Mouse (Mus musculus) stomach, embryonic 14.5 days (tissue): Measurements from ENCODE around the gene Fam8a1. TPM values are rescaled to one million over a fixed set of nuclear protein-coding genes. Genes with fewer than 3 reads are reported as not detected.

Experiments used
- ATAC-seq: fragments of 200-750 bp; cut with Nextera tagmentation; 2 replicates; pipeline ENCODE4 v1.8.0; 2017; ENCODE audit warnings: low read depth, moderate TSS enrichment; ENCODE audit not compliant: insufficient number of reproducible peaks, insufficient read depth, low FRiP score
- H3K27ac ChIP-seq: fragments of 300-500 bp; sonication (generic); 2 replicates; pipeline ENCODE4 v1.5.1; 2014; ENCODE audit warnings: mild to moderate bottlenecking, low read length, moderate library complexity, mixed read lengths
- H3K27me3 ChIP-seq: fragments of 300-500 bp; sonication (generic); 2 replicates; pipeline ENCODE4 v1.6.1; 2014; ENCODE audit warnings: low read length, control low read depth, mixed read lengths; ENCODE audit not compliant: control insufficient read depth, insufficient read depth
- H3K36me3 ChIP-seq: fragments of 300-500 bp; sonication (generic); 2 replicates; pipeline ENCODE4 v1.6.1; 2014; ENCODE audit warnings: mild to moderate bottlenecking, control low read depth, low read length, moderate library complexity, mixed read lengths; ENCODE audit not compliant: control insufficient read depth, insufficient read depth
- H3K4me1 ChIP-seq: fragments of 300-500 bp; sonication (generic); 2 replicates; pipeline ENCODE4 v1.6.1; 2014; ENCODE audit warnings: low read length, control low read depth, mixed read lengths; ENCODE audit not compliant: control insufficient read depth, insufficient read depth
- H3K4me2 ChIP-seq: fragments of 300-500 bp; sonication (generic); replicated peaks from 2 replicates; pipeline ENCODE4 v1.6.1; 2014; ENCODE audit warnings: low read depth, low read length, control low read depth
- H3K4me3 ChIP-seq: fragments of 300-500 bp; sonication (generic); 2 replicates; pipeline ENCODE4 v1.5.1; 2014; ENCODE audit warnings: low read depth, low read length, control low read depth
- H3K9ac ChIP-seq: fragments of 300-500 bp; sonication (generic); replicated peaks from 2 replicates; pipeline ENCODE4 v1.6.1; 2014; ENCODE audit warnings: low read depth, mild to moderate bottlenecking, control low read depth, low read length, moderate library complexity, mixed read lengths
- H3K9me3 ChIP-seq: fragments of 300-500 bp; sonication (generic); 2 replicates; pipeline ENCODE4 v1.6.1; 2016; ENCODE audit warnings: low read depth, low read length, control low read depth; ENCODE audit not compliant: control insufficient read depth
- WGBS: fragments of 180-500 bp; shearing (Covaris S2); extraction: QIAGEN DNeasy Blood & Tissue Kit; methylation state at CpG from one replicate; pipeline ENCODE4 v1.1.7; 2014; 5-methylcytosine and 5-hydroxymethylcytosine counted together
- polyA plus RNA-seq: library from polyadenylated mRNA; unstranded; fragments of >200 nt; fragmentation: Nextera tagmentation; extraction: Ambion mirVana; gene quantifications from 2 replicates; pipeline ENCODE4 v1.2.1, GENCODE M21; 2014

Gene Fam8a1
- polyA plus RNA-seq, 1 experiment from 2014 or later = 9.9 TPM

GRCm38 (mm10) chr13:46654566-46654965, 14.8 kb upstream of the Fam8a1 start:
- Histone ChIP-seq H3K4me1 (no peaks in the 10 kb centered on the region), H3K4me2 (no peak overlapping the region), H3K27ac (no peak overlapping the region), H3K36me3 (no peaks in the 10 kb centered on the region), H3K27me3 (no peaks in the 10 kb centered on the region), H3K9me3 (no peaks in the 10 kb centered on the region), H3K4me3 (no peak overlapping the region), H3K9ac (no peak overlapping the region)
- 82% methylated on average over 5 of the region's 5 CpGs for WGBS
- no peak for ATAC-seq

GRCm38 (mm10) chr13:46659211-46659610, 10.1 kb upstream of the Fam8a1 start:
- H3K9me3 ChIP-seq = no peaks in the 10 kb centered on the region
- H3K27ac ChIP-seq = no peak overlapping the region
- H3K36me3 ChIP-seq = no peaks in the 10 kb centered on the region
- H3K4me2 ChIP-seq = no peak overlapping the region
- no peaks in the 10 kb centered on the region for H3K27me3 ChIP-seq
- no peak overlapping the region for H3K4me3 ChIP-seq
- no peak overlapping the region for H3K9ac ChIP-seq
- no peaks in the 10 kb centered on the region for H3K4me1 ChIP-seq
- no peak for ATAC-seq
- 91% methylated on average over 5 of the region's 5 CpGs for WGBS

- no peaks in the 10 kb centered on the region for H3K36me3 ChIP-seq
- no peak overlapping the region for H3K27ac ChIP-seq
- no peak overlapping the region for H3K4me3 ChIP-seq
- no peak for ATAC-seq
- H3K4me1 ChIP-seq = no peaks in the 10 kb centered on the region
- no peak overlapping the region for H3K9ac ChIP-seq
- H3K27me3 ChIP-seq = no peaks in the 10 kb centered on the region
- H3K9me3 ChIP-seq = no peaks in the 10 kb centered on the region
- WGBS = 40% methylated on average over 4 of the region's 4 CpGs
- H3K4me2 ChIP-seq = no peak overlapping the region
Measured at GRCm38 (mm10) chr13:46663461-46663964, 5.8 kb upstream of the Fam8a1 start.

GRCm38 (mm10) chr13:46669620-46670271, 424 bp downstream of the Fam8a1 start:
- Histone ChIP-seq H3K4me1 (peaks cover 8% of the 10 kb centered on the region), H3K27me3 (no peaks in the 10 kb centered on the region), H3K27ac (peak overlapping the region; percentile 44; the same call in 1 of the 2 replicates), H3K9me3 (no peaks in the 10 kb centered on the region), H3K36me3 (no peaks in the 10 kb centered on the region; the same call in 1 of the 2 replicates), H3K4me2 (peak overlapping the region; percentile 76), H3K9ac (peak overlapping the region; percentile 80), H3K4me3 (peak overlapping the region; percentile 89)
- ATAC-seq = peak; percentile 71
- under 1% methylated on average over 64 of the region's 96 CpGs for WGBS

GRCm38 (mm10) chr13:46670514-46670913, 1.2 kb downstream of the Fam8a1 start:
- ATAC-seq = no peak
- peak overlapping the region; percentile 89 for H3K4me3 ChIP-seq
- H3K27me3 ChIP-seq = no peaks in the 10 kb centered on the region
- H3K27ac ChIP-seq = no peak overlapping the region
- H3K4me2 ChIP-seq = peak overlapping the region; percentile 76
- H3K4me1 ChIP-seq = peaks cover 8% of the 10 kb centered on the region
- H3K36me3 ChIP-seq = peaks cover 6% of the 10 kb centered on the region; the same call in 1 of the 2 replicates
- H3K9me3 ChIP-seq = no peaks in the 10 kb centered on the region
- WGBS = 62% methylated on average over 9 of the region's 9 CpGs
- peak overlapping the region; percentile 7; the same call in 1 of the 2 replicates for H3K9ac ChIP-seq

GRCm38 (mm10) chr13:46674601-46675000, 5.3 kb downstream of the Fam8a1 start:
- H3K9ac ChIP-seq = no peak overlapping the region
- H3K4me2 ChIP-seq = no peak overlapping the region
- ATAC-seq = no peak
- no peak overlapping the region for H3K27ac ChIP-seq
- H3K9me3 ChIP-seq = no peaks in the 10 kb centered on the region
- WGBS = 84% methylated on average over 2 of the region's 2 CpGs
- H3K27me3 ChIP-seq = no peaks in the 10 kb centered on the region
- no peak overlapping the region for H3K4me3 ChIP-seq
- H3K4me1 ChIP-seq = peaks cover 5% of the 10 kb centered on the region; the same call in 1 of the 2 replicates
- H3K36me3 ChIP-seq = peaks cover 31% of the 10 kb centered on the region

- ATAC-seq = no peak
- H3K27ac ChIP-seq = no peak overlapping the region
- H3K9ac ChIP-seq = no peak overlapping the region
- H3K4me2 ChIP-seq = no peak overlapping the region
- H3K27me3 ChIP-seq = no peaks in the 10 kb centered on the region
- 83% methylated on average over 4 of the region's 4 CpGs for WGBS
- no peaks in the 10 kb centered on the region for H3K4me1 ChIP-seq
- H3K9me3 ChIP-seq = no peaks in the 10 kb centered on the region
- peaks cover 45% of the 10 kb centered on the region for H3K36me3 ChIP-seq
- no peak overlapping the region for H3K4me3 ChIP-seq
Measured at GRCm38 (mm10) chr13:46677721-46678120, 8.4 kb downstream of the Fam8a1 start.

GRCm38 (mm10) chr13:46682921-46683320, 13.6 kb downstream of the Fam8a1 start:
- Histone ChIP-seq H3K9ac (no peak overlapping the region), H3K4me3 (no peak overlapping the region), H3K4me1 (no peaks in the 10 kb centered on the region), H3K4me2 (no peak overlapping the region), H3K9me3 (no peaks in the 10 kb centered on the region), H3K36me3 (peaks cover 63% of the 10 kb centered on the region), H3K27me3 (no peaks in the 10 kb centered on the region), H3K27ac (no peak overlapping the region)
- 92% methylated on average over 2 of the region's 2 CpGs for WGBS
- ATAC-seq = no peak

GRCm38 (mm10) chr13:46683370-46683769, 14.0 kb downstream of the Fam8a1 start:
- no peaks in the 10 kb centered on the region for H3K9me3 ChIP-seq
- H3K27ac ChIP-seq = no peak overlapping the region
- no peak overlapping the region for H3K4me2 ChIP-seq
- WGBS = 80% methylated on average over 1 of the region's 1 CpGs
- no peak for ATAC-seq
- H3K36me3 ChIP-seq = peaks cover 58% of the 10 kb centered on the region
- H3K4me3 ChIP-seq = no peak overlapping the region
- no peaks in the 10 kb centered on the region for H3K4me1 ChIP-seq
- H3K9ac ChIP-seq = no peak overlapping the region
- no peaks in the 10 kb centered on the region for H3K27me3 ChIP-seq
